Mouse (Mus musculus): ENCODE measurements around the gene Shpk. TPM values are rescaled to one million over a fixed set of nuclear protein-coding genes. Genes with fewer than 3 reads are reported as not detected.

The Shpk gene
- total RNA-seq (2021), result 1 to 10 TPM; 1.7 to 2.1 TPM
- long read RNA-seq, experiment 1, partial matches to known transcripts, result 0 of 1 reads
- long read RNA-seq, experiment 1, other reads (novel, unspliced or antisense), result 1 of 1 reads
- long read RNA-seq, experiment 2, partial matches to known transcripts, result 0 of 1 reads
- long read RNA-seq, experiment 2, other reads (novel, unspliced or antisense), result 1 of 1 reads

DNA sequence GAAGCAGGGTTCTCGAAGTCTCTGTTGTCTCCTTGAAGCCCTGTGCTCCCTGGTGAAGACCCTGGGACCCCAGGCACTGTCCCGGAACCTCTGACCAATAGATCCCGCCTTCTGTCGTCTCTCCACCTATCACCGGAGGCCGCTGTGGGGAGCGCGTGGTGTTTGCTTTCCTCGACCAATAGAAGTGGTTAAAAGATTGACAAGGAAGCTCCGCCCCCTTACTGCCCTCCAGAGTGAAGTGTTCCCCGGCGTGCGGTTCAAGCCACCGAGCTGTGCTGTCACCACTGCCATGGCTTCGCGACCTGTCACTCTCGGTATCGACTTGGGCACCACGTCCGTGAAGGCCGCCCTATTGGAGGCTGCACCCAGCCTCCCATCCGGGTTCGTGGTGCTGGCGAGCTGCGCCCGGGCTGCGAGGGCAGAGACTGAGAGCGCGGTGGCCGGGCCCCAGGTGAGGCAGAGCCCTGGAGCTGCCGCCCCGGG lies at the start of gene Shpk:
Gene Shpk, plus strand, starts transcription at position 231 of the 483 bp plus-strand sequence.
- DNase-seq (ENCODE audit: low spot score in 2 of 2), result peak; percentile 83 to 94

DNA sequence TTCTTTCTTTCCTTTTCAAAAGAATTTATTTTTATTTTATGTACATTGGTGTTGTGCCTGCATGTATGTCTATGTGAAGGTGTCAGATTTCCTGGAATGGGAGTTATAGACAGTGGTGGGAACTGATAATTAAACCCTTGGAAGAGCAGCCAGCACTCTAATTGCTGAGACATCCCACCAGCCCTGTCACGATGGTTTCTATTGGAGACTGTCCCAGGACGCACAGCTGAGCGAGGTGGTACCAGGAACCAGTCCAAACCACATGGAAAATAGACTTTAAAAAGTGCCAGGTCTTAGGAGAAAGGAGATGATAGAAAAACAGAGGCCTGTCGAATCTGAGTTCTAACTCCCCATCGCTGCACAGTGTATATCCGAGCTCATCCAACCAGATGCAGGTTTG lies 44.2 kb upstream of the Shpk start:
- DNase-seq (ENCODE audit: low spot score in 2 of 2), result no peak

DNA sequence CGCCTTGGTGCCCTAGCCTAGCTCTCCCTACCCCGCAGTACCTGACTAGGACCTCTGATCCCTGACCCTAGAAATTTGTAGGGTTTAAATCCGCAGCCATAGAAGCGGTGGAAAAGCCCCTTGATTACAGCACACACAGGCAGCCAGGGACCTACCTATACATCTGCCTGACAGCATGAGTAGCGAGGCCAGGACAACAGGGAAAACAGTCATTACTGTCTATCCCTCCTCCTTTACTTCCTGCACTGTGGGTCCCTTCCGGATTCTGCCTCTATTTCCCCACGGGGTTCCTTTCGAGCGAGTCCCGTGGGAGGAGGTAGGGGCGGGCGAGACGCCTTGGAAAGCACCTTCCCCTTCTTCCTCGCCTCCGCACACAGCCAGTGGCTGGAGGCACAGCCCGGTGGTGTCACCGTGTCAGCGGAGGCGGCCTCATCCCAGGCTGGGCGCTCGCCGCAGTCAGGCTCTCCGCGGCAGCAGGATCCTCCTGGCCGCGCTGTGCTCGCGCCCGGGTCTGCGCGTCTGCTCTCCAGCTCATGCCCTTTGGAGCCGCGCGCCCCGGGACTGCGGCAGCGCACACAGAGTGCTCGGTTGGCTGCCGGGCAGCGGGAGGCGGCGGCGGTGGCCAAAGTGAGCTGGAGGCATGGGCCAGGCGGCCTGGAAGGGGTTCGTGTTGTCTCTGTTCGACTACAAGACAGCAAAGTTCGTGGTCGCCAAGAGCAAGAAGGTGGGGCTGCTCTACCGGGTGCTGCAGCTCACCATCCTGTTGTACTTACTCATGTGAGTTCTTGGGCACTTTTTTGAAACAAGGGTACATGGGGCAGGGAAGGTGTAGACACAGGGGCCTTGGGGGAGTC lies 39.1 kb upstream of the Shpk start, which contains the start of gene P2rx5:
Gene P2rx5, plus strand, starts transcription at position 465 of the 854 bp plus-strand sequence.
- peak in 1 of 2 experiments; percentile 61 for DNase-seq (ENCODE audit: low spot score in 2 of 2)

DNA sequence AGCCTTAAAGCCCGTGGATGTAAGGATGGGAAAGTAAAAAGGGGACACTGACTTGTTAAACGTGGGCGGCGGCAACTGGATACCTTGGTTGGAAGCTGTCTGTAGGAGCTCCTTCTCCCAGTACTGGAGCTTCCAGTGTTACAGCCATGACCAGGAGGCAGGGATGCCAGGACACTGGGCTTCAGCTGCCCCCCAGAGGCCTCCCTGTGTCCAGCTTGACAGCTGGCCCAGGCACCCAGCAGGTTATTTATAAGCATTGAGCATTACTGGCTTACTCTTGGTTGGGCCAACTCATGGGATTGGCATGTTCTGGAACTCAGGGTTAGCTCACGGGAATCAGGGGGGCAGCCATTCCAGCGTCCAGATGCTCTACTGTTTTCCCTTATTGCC lies 38.5 kb upstream of the Shpk start:
- peak in 1 of 2 experiments; percentile 41 for DNase-seq (ENCODE audit: low spot score in 2 of 2)

DNA sequence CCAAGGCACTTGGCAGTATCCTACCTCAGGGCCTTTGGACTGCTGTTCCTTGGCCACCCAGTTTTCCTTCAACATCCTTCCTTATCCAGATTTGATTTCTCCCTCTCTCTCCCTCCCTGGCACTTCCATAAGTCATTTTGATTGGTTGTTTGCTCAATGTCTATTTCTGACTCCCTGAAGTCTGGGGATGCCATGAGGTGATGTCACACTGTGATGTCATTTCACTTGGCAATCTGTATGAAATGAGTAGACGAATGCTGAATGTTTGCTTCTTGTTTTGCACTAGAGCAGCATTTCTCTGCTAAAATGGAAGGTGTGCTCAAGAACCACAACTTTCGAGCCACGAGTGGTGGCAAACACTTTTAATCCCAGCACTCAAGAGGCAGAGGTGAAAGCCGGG lies 37.6 kb upstream of the Shpk start:
- DNase-seq (ENCODE audit: low spot score in 2 of 2), result no peak

DNA sequence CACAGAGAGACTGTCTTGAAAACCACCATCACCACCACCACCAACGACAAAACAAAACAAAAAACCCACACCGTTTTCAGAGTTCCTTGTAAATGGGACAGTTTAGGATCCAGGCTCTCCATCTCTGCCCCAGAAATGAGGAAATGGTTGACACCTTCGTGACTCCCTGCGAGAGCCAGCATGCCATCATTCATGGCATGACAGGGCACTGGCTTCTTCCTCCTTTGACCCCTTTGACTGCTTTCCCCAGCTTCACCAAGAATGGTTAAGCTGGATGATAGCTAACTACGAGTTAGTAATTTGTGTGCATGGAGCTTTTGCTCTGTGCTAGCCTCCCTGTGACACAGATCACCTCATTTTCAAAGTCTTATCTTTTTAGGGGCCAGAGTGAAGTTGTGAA lies 37.0 kb upstream of the Shpk start:
- DNase-seq (ENCODE audit: low spot score in 2 of 2), result no peak

DNA sequence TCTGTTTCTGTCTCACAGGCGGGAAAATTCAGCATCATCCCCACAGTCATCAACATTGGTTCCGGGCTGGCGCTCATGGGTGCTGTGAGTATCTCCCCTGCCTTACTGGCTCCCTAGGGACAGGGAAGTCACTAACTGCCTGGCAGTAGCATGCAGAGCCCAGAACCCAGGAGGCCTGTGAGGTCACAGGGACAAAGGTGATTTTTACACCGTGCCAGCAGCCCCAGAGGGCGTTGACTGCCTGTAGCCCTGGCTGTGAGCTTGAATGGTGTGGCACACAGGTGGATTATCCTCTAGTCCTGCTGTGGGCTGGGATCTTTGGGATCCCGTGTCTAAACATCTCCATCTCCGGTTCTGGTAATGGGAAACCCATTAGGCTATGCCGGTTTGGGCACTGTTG lies 31.2 kb upstream of the Shpk start:
- DNase-seq (ENCODE audit: low spot score in 2 of 2), result no peak

DNA sequence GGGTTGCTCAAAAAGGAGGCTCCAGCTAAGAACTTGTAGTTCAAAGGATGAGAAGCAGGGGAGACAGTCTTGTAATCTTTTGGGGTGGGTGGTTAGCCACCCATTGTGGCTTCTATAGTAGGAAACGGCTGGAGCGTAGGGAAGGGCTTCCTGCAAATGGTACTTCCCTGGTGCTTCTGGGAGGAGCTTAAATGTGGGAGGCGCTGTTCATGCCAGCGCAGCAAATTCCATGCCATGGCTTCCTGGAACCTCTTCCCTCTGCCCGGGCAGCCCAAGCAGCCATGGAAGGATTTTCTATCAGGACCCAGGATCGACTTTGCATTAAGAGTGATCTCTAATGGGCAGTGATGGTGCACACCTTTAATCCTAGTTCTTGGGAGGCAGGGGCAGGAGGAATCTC lies 30.7 kb upstream of the Shpk start:
- no peak for DNase-seq (ENCODE audit: low spot score in 2 of 2)

DNA sequence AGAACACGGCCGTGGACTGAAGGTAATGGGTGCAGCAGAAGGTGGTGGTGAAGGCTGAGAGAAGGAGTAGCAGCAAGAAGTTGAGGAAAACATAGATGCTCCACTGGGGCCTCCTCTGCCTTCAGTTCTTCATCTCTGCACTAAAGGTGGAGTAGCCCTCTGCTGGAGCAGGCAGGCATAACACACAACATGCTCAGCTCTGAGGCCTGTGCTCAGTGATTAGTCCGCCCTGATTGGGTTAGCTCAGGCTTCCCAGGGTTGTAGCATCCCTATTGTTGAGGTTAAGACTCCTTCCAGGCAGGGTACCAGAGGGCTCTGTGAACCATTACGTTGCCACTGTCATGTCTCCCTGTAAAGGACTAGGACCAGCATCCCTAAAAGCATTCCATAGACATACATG lies 30.0 kb upstream of the Shpk start:
- DNase-seq (ENCODE audit: low spot score in 2 of 2), result peak in 1 of 2 experiments; percentile 62

DNA sequence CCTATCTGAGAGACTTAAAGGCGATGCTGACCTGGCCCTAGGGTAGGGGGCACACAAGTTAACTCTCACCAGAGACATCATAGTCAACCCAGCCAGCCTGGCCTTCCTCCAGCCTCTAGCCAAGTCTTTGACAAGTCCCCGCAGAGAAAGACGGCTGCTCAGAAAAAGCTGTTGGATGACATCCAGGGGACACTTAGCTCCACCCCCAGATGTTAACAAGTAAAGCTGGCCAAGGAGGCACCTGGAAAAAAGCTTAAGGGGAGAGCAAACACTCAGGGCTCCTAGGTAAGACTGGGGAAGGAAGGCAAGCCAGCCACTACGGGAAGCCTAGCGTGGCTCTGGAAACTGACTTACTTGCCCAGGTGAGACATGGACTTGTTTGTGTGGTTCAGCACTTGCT lies 27.1 kb upstream of the Shpk start:
- peak in 1 of 2 experiments; percentile 42 for DNase-seq (ENCODE audit: low spot score in 2 of 2)

DNA sequence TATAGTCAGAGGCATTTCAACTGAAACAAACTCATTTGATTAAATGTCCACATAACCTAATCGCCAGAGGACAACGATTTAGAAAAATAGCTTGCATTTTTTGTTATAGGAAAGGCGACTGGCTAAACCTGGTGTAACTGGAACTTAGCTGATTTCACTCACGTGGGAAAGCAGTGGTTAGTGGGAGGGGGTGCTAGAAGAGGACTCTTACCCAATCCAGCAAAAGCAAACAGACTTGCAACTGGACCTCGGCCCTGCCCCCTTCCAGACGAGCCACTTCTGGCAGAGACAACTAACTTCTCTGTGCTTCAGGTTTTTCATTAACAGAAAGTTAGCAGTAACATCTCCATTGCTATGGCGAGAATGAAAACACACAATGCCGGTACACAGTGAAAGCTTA lies 23.6 kb upstream of the Shpk start:
- no peak for DNase-seq (ENCODE audit: low spot score in 2 of 2)

DNA sequence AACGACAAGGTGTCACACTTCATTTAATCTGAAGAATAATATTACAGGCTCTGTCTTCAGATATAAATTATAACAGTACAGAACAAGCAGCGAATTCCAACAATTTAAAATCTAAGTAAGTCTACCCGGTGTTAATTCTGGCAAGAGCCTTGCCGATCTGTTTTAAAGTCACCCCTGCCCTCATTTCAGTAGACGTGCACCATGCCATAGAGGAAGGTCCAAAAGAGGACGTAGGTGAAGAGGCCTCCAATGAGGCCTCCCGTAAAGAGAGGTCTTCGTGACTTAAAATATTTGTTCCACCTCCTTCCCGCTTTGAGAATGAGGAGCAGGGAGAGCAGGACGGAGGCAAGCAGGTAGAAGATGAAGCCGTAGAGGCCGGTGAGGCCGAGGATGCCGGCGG lies 23.1 kb upstream of the Shpk start:
- no peak for DNase-seq (ENCODE audit: low spot score in 2 of 2)

DNA sequence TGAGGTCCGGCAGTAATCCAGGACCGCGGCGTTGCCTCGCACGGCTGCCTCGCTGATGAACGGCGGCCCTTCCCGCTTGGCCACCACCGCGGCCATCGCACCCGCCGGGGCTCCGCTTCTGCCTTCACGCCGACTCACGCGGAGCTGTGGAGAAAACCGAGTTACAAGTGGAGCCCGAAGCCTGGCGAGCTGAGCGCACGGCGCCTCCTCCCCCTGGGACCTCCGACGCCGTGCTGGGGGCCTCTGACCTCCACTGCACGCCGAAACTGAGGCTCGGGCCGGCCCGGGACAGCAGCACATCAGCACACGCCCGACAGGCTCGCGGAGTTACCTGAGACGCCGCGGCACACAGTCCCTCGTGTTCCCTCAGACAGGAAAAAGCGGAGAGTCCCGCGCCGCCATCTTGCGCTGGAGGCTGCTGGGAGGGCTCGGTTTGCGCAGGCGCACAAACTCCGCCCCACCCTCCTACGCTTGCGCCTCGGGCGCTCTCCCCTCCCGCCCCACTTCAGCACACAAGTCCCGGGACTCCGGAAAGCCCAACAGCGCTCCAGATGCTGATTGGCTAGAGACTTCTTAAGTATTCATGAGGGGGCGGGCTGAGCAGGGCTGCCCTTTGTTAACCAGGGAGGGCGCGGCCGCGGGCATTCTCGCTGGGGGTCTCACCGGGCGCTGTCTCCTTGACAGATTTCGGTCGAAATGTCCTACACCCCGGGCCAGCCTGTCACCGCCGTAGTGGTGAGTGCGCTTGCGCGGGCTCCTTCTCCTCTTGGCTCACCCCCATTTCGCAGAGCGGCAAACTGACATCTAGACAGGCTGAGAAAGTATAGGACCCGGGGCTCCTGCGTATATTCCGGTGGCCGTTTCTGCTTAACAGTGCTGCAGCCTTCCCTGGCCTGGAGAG lies 22.4 kb upstream of the Shpk start, which contains the start of the genes Emc6 and Tax1bp3:
Gene Emc6, minus strand, starts transcription at position 430 of the 901 bp plus-strand sequence.
Gene Tax1bp3, plus strand, starts transcription at position 476 of the 901 bp plus-strand sequence.
- peak; percentile 93 to 97 for DNase-seq (ENCODE audit: low spot score in 2 of 2)

DNA sequence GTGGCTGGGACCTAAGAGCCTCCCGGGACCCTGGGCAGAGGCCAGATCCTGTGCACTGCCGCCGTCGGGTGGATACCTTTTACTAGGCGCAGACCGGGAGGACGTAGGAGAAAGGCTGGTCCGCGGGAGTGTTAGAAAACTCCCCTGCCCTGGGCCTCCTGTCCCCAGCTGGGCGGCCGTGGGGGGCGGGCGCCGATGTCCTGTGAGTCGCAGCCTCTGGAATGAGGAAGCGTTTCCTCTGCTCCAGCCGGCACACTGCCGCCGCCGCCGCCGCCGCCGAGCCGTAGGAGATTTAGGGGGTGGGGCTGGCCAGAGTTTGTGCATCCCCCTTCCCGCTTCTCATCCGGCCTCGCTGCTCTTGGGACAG lies 21.8 kb upstream of the Shpk start:
- peak; percentile 83 to 89 for DNase-seq (ENCODE audit: low spot score in 2 of 2)

DNA sequence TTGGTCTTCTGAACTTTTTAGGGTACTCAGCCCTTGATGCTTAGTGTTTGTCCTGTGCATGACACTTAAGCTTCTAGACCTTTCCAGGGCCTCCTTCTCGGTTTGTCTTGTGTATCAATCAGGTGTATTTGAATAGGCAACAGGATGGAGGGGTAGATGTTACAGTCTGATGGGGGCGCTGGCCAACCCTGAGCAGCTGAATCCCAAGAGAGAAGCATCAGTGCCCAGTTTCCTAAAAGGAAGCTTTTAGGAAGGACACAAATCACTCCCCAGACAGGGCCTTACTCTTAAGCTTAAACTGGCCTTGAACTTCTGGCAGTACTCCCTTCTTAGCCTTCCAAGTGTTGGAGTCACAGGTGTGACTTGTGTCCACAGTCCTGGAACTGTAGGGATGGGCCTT lies 21.4 kb upstream of the Shpk start:
- DNase-seq (ENCODE audit: low spot score in 2 of 2), result no peak

DNA sequence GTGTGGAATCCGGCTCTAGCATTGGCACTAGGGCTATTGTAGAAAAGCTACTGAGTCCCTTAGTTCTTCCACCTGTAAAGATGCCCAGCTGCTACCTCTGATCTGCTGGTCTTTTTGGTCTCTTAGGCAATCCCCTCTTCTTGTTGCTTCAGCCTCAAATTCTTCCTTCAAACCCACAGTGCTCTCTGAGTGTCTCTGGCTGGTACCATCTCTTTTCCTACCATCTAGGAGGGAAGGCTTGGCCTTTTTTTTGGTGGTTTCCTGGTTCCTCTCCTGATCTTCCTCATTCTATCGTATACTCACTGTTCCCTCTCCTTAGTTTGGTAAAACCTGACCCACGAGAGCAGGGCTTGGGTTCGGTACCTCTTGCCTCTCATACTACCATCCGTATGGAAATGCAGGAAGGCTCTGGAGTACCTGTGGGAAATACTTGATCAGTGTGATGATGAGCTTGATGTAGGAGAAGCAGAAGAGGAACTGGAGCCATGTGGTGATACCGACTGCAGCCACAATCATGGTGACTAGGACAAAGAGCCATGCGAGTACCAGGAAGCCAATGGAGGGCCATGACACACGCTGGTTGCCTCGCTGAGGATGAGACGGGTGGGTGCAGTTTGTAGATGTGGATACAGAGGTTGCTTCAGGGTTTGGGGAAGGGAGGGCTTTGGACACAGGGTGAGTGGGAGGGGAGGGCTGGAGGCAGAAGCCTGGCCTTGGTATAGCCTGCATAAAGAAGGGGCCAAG lies 13.2 kb upstream of the Shpk start:
- DNase-seq (ENCODE audit: low spot score in 2 of 2), result no peak

DNA sequence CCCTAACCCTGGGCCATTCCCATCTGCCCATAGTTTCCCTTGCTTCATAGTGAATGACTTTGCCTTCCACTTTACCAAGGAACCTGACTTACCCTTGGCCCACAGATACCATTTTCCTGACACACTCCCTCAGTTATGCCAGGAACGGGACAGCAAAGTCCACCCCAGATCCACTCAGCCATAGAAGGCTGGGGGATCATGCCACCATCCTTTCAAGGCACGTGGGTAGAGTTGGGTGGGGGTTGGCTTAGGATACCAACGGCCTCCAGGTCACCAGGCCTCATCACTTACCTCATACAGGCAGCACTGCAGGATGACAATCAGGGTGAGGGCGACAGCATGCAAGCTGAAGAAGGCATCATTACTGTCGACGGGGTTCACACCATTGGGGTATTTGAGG lies 12.0 kb upstream of the Shpk start:
- DNase-seq (ENCODE audit: low spot score in 2 of 2), result no peak

DNA sequence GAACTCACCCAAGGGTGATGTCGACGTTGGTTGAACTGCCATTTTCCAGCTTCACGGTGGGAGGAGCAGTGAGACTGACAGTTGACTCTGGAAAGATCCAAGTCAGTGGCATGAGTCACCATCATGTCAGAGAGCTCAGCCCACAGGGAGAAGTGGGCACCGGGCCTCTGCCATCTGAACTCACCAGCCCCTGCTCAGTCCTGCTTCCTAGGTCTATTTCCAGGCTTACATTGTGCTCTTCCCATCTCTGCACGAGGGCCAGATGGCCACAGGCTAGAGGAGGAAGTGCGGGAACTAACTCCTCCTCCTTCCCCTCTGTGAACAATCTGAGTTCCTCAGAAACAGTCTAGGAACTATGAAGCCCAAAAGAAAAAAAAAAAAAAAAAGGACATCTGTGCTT lies 6.2 kb upstream of the Shpk start:
- DNase-seq (ENCODE audit: low spot score in 2 of 2), result no peak

DNA sequence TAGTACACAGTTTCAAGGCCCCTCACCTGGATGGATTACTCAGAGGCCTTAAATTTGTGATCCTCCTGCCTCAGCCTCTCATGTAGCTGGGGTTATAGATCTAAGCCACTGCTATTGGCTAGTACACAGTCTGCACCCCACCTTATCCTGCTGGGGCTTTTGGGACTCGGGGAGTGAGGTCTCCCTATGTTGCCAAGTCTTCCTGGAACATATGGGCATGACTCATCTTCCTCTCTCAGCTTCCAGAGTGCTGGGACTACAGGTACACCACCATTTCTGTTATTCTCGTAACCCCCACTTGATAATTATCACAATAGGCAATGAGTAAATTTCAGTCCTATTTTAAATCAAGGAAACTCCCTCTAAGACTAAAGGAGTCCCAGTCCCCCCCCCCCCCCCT lies 4.8 kb upstream of the Shpk start:
- DNase-seq (ENCODE audit: low spot score in 2 of 2), result no peak

DNA sequence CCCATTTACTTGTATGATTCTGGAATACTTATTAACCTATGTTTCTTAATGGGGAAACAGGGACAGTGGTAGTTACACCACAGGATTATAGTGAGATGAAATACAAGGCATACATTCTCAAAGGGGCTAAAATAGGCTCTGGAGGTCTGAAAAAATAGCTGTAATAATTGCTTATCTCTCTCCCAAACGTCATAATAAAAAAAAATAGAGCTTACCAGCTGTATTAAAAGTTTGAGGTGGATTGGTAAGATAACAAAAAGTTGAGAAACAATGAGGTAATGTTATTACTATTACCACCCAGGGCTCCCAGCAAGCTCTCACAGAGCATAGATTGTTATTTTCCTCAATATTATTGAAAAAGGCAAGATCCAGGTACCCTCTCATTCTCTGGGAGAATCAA lies 1.1 kb upstream of the Shpk start:
- no peak for DNase-seq (ENCODE audit: low spot score in 2 of 2)
